Comparison of ENCODE assay signal across 26 mouse cellular contexts in the genomic region with DNA sequence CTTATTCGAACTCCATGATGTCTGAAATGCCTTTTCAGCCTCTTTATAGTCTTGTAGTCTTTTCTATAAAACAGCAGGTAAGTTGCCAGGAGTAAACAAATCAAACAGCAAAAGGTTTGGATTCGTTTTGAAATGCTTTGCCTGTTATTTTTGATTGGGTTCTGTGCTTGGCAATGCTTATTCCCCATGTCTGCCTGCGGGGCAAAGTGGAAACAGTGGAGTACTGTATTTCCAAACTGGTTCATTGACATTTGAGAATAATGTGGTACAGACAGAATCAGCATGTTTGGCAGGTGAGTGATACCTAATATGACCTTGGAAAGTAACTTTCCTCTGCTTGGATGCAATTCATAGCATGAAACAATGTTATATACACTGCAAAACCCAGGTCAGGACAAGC.
A peak's percentile ranks its signal among the peaks of the same experiment; 100 is the strongest.
DNase-seq lines count a peak whose midpoint lies in the region; ATAC-seq lines count a peak whose summit lies in the region.
"Had no signal": no experiment of that assay in that cellular context is flagged by ENCODE, and none has a peak within 500 bp of the region (broad histone marks: within the 10 kb centered on the region; RNA-seq: fewer than 3 reads in every experiment).

No protein-coding gene starts in this region.

- no peaks in the 10 kb centered on the region for H3K27me3 ChIP-seq in limb, embryonic 15.5 days
- no peaks in the 10 kb centered on the region for H3K27me3 ChIP-seq in limb, embryonic 10.5 days (ENCODE audit: low read depth, poor library complexity, severe bottlenecking)
- no peaks in the 10 kb centered on the region for H3K27me3 ChIP-seq in embryonic facial prominence, embryonic 14.5 days (replicated peaks; ENCODE audit: control insufficient read depth, insufficient read depth, low read length)
- no peaks in the 10 kb centered on the region for H3K27me3 ChIP-seq in forebrain, embryonic 16.5 days (replicated peaks; ENCODE audit: control insufficient read depth, insufficient read depth, low read length)
- H3K27me3 ChIP-seq: CH12.LX; forebrain, embryonic 12.5 days; Patski had no signal

- no peaks in the 10 kb centered on the region for H3K4me1 ChIP-seq in limb, embryonic 15.5 days
- 0 out of 2 replicates have a peak, but pooled peaks cover 12% of the 10 kb centered on the region for H3K4me1 ChIP-seq in limb, embryonic 10.5 days
- peaks cover 6% of the 10 kb centered on the region; the same call in 1 of the 2 replicates for H3K4me1 ChIP-seq in embryonic facial prominence, embryonic 14.5 days (ENCODE audit: control insufficient read depth, insufficient read depth, low read length)
- H3K4me1 ChIP-seq in forebrain, embryonic 16.5 days (replicated peaks; ENCODE audit: control insufficient read depth, insufficient read depth, low read length) = no peaks in the 10 kb centered on the region
- H3K4me1 ChIP-seq: forebrain, embryonic 12.5 days had no signal

- no peak overlapping the region for H3K4me3 ChIP-seq in limb, embryonic 15.5 days
- H3K4me3 ChIP-seq in limb, embryonic 10.5 days = no peak overlapping the region
- H3K4me3 ChIP-seq in embryonic facial prominence, embryonic 14.5 days (ENCODE audit: low read depth, low read length) = no peak overlapping the region
- H3K4me3 ChIP-seq in forebrain, embryonic 16.5 days (replicated peaks; ENCODE audit: low read length) = no peak overlapping the region
- H3K4me3 ChIP-seq: forebrain, embryonic 10.5 days; forebrain, embryonic 12.5 days had no signal

- H3K9me3 ChIP-seq in limb, embryonic 15.5 days = no peaks in the 10 kb centered on the region
- no peaks in the 10 kb centered on the region for H3K9me3 ChIP-seq in limb, embryonic 10.5 days (replicated peaks)
- H3K9me3 ChIP-seq in embryonic facial prominence, embryonic 14.5 days (ENCODE audit: control insufficient read depth, low read length) = no peaks in the 10 kb centered on the region
- H3K9me3 ChIP-seq in forebrain, embryonic 16.5 days (ENCODE audit: control insufficient read depth, low read length) = no peaks in the 10 kb centered on the region
- H3K9me3 ChIP-seq: forebrain, embryonic 10.5 days; forebrain, embryonic 12.5 days; G1E had no signal

- DNase-seq in cerebellum, postnatal 10 days = no peak
- DNase-seq in limb, embryonic 10.5 days (ENCODE audit: low spot score) = no peak
- DNase-seq in embryonic facial prominence, embryonic 14.5 days (ENCODE audit: low spot score) = peak; percentile 76
- peak; percentile 28 for DNase-seq in fibroblast of lung, adult 2 months (ENCODE audit: low read depth)
- DNase-seq: adrenal gland, adult 8-10 months; adrenal gland, postnatal 14 days; adrenal gland, postnatal 36 days; B cell, adult 2 months; cerebellum, adult 11 months; cerebellum, adult 18-20 months; cerebellum, adult 8-10 months; cerebellum, adult 9-11 months; cerebellum, postnatal 25 days; forebrain, postnatal 0 days had no signal

- peak; percentile 20; the same call in 1 of the 2 replicates for ATAC-seq in cerebellum, adult (ENCODE audit: insufficient number of reproducible peaks, low FRiP score, low TSS enrichment)
- ATAC-seq in limb, embryonic 15.5 days (ENCODE audit: insufficient number of reproducible peaks, low FRiP score, low TSS enrichment, low read depth) = no peak
- peak; percentile 71 for ATAC-seq in embryonic facial prominence, embryonic 14.5 days (ENCODE audit: low read depth)
- ATAC-seq in granulocyte monocyte progenitor cell, adult 5-6 weeks (replicated peaks; ENCODE audit: poor library complexity, severe bottlenecking) = no peak
- no peak for ATAC-seq in forebrain, embryonic 16.5 days
- ATAC-seq: activated CD4-positive, CD25-positive, alpha-beta regulatory T cell, adult 4 months; CD4-positive, CD25-positive, alpha-beta regulatory T cell, adult 4 months; forebrain, embryonic 14.5 days; forebrain, postnatal 0 days; Patski had no signal

- H3K36me3 ChIP-seq in limb, embryonic 15.5 days = no peaks in the 10 kb centered on the region
- H3K36me3 ChIP-seq in limb, embryonic 10.5 days = no peaks in the 10 kb centered on the region
- no peaks in the 10 kb centered on the region for H3K36me3 ChIP-seq in embryonic facial prominence, embryonic 14.5 days (ENCODE audit: control insufficient read depth, insufficient read depth, low read length)
- H3K36me3 ChIP-seq in forebrain, embryonic 16.5 days (ENCODE audit: control insufficient read depth, insufficient read depth) = no peaks in the 10 kb centered on the region
- H3K36me3 ChIP-seq: forebrain, embryonic 10.5 days; forebrain, embryonic 12.5 days; G1E had no signal

- H3K4me2 ChIP-seq in limb, embryonic 15.5 days = no peak overlapping the region
- no peak overlapping the region for H3K4me2 ChIP-seq in embryonic facial prominence, embryonic 14.5 days (ENCODE audit: low read depth, low read length)
- no peak overlapping the region for H3K4me2 ChIP-seq in forebrain, embryonic 16.5 days (ENCODE audit: low read length)
- H3K4me2 ChIP-seq: forebrain, embryonic 12.5 days had no signal

- WGBS in limb, embryonic 15.5 days = 34% methylated on average over 3 of the region's 3 CpGs
- 81% methylated on average over 3 of the region's 3 CpGs for WGBS in limb, embryonic 10.5 days
- WGBS in embryonic facial prominence, embryonic 14.5 days = 48% methylated on average over 3 of the region's 3 CpGs
- 75% methylated on average over 3 of the region's 3 CpGs for WGBS in forebrain, embryonic 16.5 days

- no peak overlapping the region for H3K9ac ChIP-seq in limb, embryonic 15.5 days
- no peak overlapping the region for H3K9ac ChIP-seq in embryonic facial prominence, embryonic 14.5 days (ENCODE audit: low read depth, low read length)
- H3K9ac ChIP-seq in forebrain, embryonic 16.5 days (replicated peaks; ENCODE audit: low read depth, low read length) = no peak overlapping the region
- H3K9ac ChIP-seq: forebrain, embryonic 12.5 days; forebrain, postnatal 0 days had no signal

- H3K27ac ChIP-seq in limb, embryonic 15.5 days = 0 out of 2 replicates have a peak overlapping the region, but pooled peaks have one; percentile 4
- H3K27ac ChIP-seq in limb, embryonic 10.5 days = no peak overlapping the region
- no peak overlapping the region for H3K27ac ChIP-seq in embryonic facial prominence, embryonic 14.5 days (replicated peaks; ENCODE audit: low read depth, low read length)
- no peak overlapping the region for H3K27ac ChIP-seq in forebrain, embryonic 16.5 days (ENCODE audit: low read length)
- H3K27ac ChIP-seq: forebrain, embryonic 10.5 days; forebrain, embryonic 12.5 days had no signal

Comparison
In these comparisons a context has a peak if more than half of its experiments do, and no peak if none do; other contexts are left out.
1. ATAC-seq: peak in cerebellum, adult (single experiment) and embryonic facial prominence, embryonic 14.5 days (single experiment); none in limb, embryonic 15.5 days (single experiment), granulocyte monocyte progenitor cell, adult 5-6 weeks (single experiment) and forebrain, embryonic 16.5 days (single experiment).
2. DNase-seq: peak in embryonic facial prominence, embryonic 14.5 days (single experiment) and fibroblast of lung, adult 2 months (single experiment); none in cerebellum, postnatal 10 days (0 of 2) and limb, embryonic 10.5 days (single experiment).